25 mouse cellular contexts compared by ENCODE assay signal in genomic region chr9:82682196-82682595, GRCm38 (mm10).
"Had no signal": no experiment of that assay in that cellular context is flagged by ENCODE, and none has a peak within 500 bp of the region (broad histone marks: within the 10 kb centered on the region; RNA-seq: fewer than 3 reads in every experiment).

No protein-coding gene starts in this region.

- H3K4me2 ChIP-seq: heart, embryonic 11.5 days; heart, embryonic 13.5 days; heart, embryonic 15.5 days; hindbrain, embryonic 13.5 days; hindbrain, embryonic 15.5 days; kidney, embryonic 15.5 days; limb, embryonic 12.5 days; liver, embryonic 11.5 days had no signal

- DNase-seq: gastrocnemius, postnatal 14 days; gastrocnemius, postnatal 36 days; heart, adult 2 months; heart, postnatal 14 days; heart, postnatal 36 days; kidney, adult 11 months; kidney, adult 2 months; kidney, adult 9 months; kidney, postnatal 14 days; kidney, postnatal 36 days; layer of hippocampus, adult 9-11 months; layer of hippocampus, postnatal 36 days; liver had no signal

- ATAC-seq: hindbrain, postnatal 0 days; intestine, embryonic 16.5 days had no signal

- H3K9ac ChIP-seq: heart, embryonic 13.5 days; heart, embryonic 15.5 days; hindbrain, embryonic 13.5 days; hindbrain, embryonic 15.5 days; kidney, embryonic 15.5 days; limb, embryonic 12.5 days had no signal

- H3K9me3 ChIP-seq: heart, embryonic 13.5 days; heart, embryonic 15.5 days; hindbrain, embryonic 13.5 days; hindbrain, embryonic 15.5 days; kidney, embryonic 15.5 days; limb, embryonic 10.5 days; limb, embryonic 12.5 days had no signal

- H3K36me3 ChIP-seq: heart, embryonic 13.5 days; heart, embryonic 15.5 days; hindbrain, embryonic 13.5 days; hindbrain, embryonic 15.5 days; kidney, embryonic 15.5 days; limb, embryonic 10.5 days; limb, embryonic 12.5 days had no signal

- H3K27me3 ChIP-seq: heart, embryonic 13.5 days; heart, embryonic 15.5 days; hindbrain, embryonic 13.5 days; hindbrain, embryonic 15.5 days; kidney, embryonic 15.5 days; limb, embryonic 12.5 days had no signal

- H3K27ac ChIP-seq: heart, adult 2 months; heart, embryonic 13.5 days; heart, embryonic 15.5 days; hindbrain, embryonic 13.5 days; hindbrain, embryonic 15.5 days; hindbrain, postnatal 0 days; kidney, embryonic 15.5 days; kidney, postnatal 0 days; limb, embryonic 10.5 days; limb, embryonic 12.5 days had no signal

- H3K4me1 ChIP-seq: heart, embryonic 13.5 days; heart, embryonic 15.5 days; hindbrain, embryonic 13.5 days; hindbrain, embryonic 15.5 days; kidney, embryonic 15.5 days; limb, embryonic 10.5 days; limb, embryonic 12.5 days had no signal

- H3K4me3 ChIP-seq: heart, adult 2 months; heart, embryonic 13.5 days; heart, embryonic 15.5 days; hindbrain, embryonic 13.5 days; hindbrain, embryonic 15.5 days; kidney, embryonic 15.5 days; limb, embryonic 10.5 days; limb, embryonic 12.5 days had no signal
